Mouse (Mus musculus): Measurements from ENCODE around the gene Atrnl1. TPM values are rescaled to one million over a fixed set of nuclear protein-coding genes. Genes with fewer than 3 reads are reported as not detected.

Atrnl1 gene
- polyA plus RNA-seq, 1 experiment from 2014 or later = 4.5 TPM

- Histone ChIP-seq H3K27ac (ENCODE audit: low read length) (no peak overlapping the region), H3K9me3 (ENCODE audit: low read length) (no peaks in the 10 kb centered on the region), H3K36me3 (ENCODE audit: insufficient read depth, low read length) (no peaks in the 10 kb centered on the region), H3K4me1 (ENCODE audit: insufficient read depth, low read depth, low read length) (no peaks in the 10 kb centered on the region), H3K9ac (replicated peaks; ENCODE audit: low read depth) (no peak overlapping the region), H3K4me2 (replicated peaks; ENCODE audit: low read depth, low read length) (no peak overlapping the region), H3K27me3 (replicated peaks; ENCODE audit: insufficient read depth, low read length) (no peaks in the 10 kb centered on the region), H3K4me3 (ENCODE audit: low read depth, low read length) (no peak overlapping the region)
- TF ChIP-seq EP300 (IDR thresholded peaks at IDR 0.05) (no peak), CTCF (IDR thresholded peaks at IDR 0.05) (no peak)
- WGBS = 32% methylated on average over 13 of the region's 13 CpGs
- ATAC-seq (peak; percentile 21), DNase-seq (ENCODE audit: low spot score) (no peak)
Measured at GRCm38 (mm10) chr19:58119681-58120173, 508.9 kb downstream of the Atrnl1 start.

DNA sequence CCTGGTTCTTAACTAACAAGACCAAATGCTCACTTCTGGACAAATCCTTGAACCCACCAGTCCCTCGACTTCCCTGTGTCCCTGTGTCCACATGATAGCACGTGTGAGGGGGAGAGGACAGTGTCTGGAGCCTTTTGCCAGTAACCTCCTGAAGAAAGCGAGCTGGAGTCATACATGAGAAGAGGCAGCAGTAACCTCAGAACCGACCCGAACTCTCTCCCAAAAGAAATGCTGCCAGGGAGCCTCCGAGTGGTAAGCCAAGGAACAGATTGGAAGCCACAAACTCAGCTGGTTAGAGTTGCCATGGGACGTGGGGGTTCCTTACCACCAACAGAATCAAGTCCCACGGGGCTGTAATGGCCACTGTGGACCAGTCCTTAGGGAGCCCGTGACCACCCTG, 509.8 kb downstream of the Atrnl1 start:
- Histone ChIP-seq H3K9me3 (ENCODE audit: low read length) (no peaks in the 10 kb centered on the region), H3K9ac (replicated peaks; ENCODE audit: low read depth) (no peak overlapping the region), H3K4me2 (replicated peaks; ENCODE audit: low read depth, low read length) (no peak overlapping the region), H3K36me3 (ENCODE audit: insufficient read depth, low read length) (no peaks in the 10 kb centered on the region), H3K4me3 (ENCODE audit: low read depth, low read length) (no peak overlapping the region), H3K27me3 (replicated peaks; ENCODE audit: insufficient read depth, low read length) (no peaks in the 10 kb centered on the region), H3K27ac (ENCODE audit: low read length) (no peak overlapping the region), H3K4me1 (ENCODE audit: insufficient read depth, low read depth, low read length) (no peaks in the 10 kb centered on the region)
- no peak for TF ChIP-seq CTCF (IDR thresholded peaks at IDR 0.05)
- 86% methylated on average over 9 of the region's 9 CpGs for WGBS
- no peak for DNase-seq (ENCODE audit: low spot score)
- no peak for ATAC-seq

DNA sequence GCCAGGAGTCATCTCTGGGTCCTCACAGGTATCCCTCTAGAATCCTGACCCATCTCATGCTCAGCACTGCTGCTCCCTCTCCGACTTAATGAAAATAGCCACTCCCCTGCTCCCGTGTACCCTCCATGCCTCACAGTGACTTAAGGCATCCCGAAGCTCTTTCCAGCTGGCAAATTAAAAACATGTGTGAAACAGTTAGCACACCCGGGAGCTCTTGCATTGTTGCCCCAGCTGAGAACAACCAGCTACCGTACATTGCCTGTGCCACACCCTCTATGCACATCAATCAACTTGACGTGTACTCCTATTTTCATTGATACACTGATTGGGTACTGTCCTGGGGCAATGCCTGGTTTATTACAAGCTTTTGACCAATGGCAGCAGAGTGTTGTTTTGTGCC, 510.8 kb downstream of the Atrnl1 start:
- Histone ChIP-seq H3K27me3 (replicated peaks; ENCODE audit: insufficient read depth, low read length) (no peaks in the 10 kb centered on the region), H3K27ac (ENCODE audit: low read length) (no peak overlapping the region), H3K4me3 (ENCODE audit: low read depth, low read length) (no peak overlapping the region), H3K9ac (replicated peaks; ENCODE audit: low read depth) (no peak overlapping the region), H3K4me1 (ENCODE audit: insufficient read depth, low read depth, low read length) (no peaks in the 10 kb centered on the region), H3K36me3 (ENCODE audit: insufficient read depth, low read length) (no peaks in the 10 kb centered on the region), H3K9me3 (ENCODE audit: low read length) (no peaks in the 10 kb centered on the region), H3K4me2 (replicated peaks; ENCODE audit: low read depth, low read length) (no peak overlapping the region)
- ATAC-seq (peak; percentile 25; the same call in 1 of the 2 replicates), DNase-seq (ENCODE audit: low spot score) (no peak)
- TF ChIP-seq CTCF (IDR thresholded peaks at IDR 0.05) (no peak), EP300 (IDR thresholded peaks at IDR 0.05) (no peak)
- 67% methylated on average over 6 of the region's 6 CpGs for WGBS

DNA sequence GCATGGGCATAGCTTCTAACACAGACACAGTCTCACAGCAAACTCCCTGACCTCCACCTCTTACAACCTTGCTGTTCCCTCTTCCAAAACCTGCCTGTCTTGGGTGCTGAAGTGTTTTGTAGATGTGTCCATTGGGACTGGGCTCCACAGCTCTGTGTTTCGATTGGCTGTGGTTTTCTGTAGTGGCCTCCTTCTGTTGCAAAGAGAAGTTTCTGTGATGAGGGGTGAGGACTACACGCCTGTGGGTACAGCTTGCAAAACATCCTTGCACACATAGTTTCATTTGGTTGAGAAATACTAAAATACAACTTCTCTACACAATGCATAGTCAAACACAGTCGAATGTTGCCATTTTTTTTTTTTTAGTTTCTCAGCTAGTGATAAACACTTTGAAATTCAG, 512.8 kb downstream of the Atrnl1 start:
- peak; percentile 21 for DNase-seq (ENCODE audit: low spot score)
- no peaks in the 10 kb centered on the region for H3K27me3 ChIP-seq (replicated peaks; ENCODE audit: insufficient read depth, low read length)
- H3K4me2 ChIP-seq (replicated peaks; ENCODE audit: low read depth, low read length) = no peak overlapping the region
- WGBS = 79% methylated on average over 3 of the region's 3 CpGs
- H3K9ac ChIP-seq (replicated peaks; ENCODE audit: low read depth) = no peak overlapping the region
- no peak overlapping the region for H3K4me3 ChIP-seq (ENCODE audit: low read depth, low read length)
- no peaks in the 10 kb centered on the region for H3K9me3 ChIP-seq (ENCODE audit: low read length)
- H3K4me1 ChIP-seq (ENCODE audit: insufficient read depth, low read depth, low read length) = no peaks in the 10 kb centered on the region
- H3K36me3 ChIP-seq (ENCODE audit: insufficient read depth, low read length) = no peaks in the 10 kb centered on the region
- no peak overlapping the region for H3K27ac ChIP-seq (ENCODE audit: low read length)
- 0 out of 2 replicates have a peak, but pooled peaks have one; percentile 6 for ATAC-seq
- TF ChIP-seq CTCF (IDR thresholded peaks at IDR 0.05) (no peak), EP300 (IDR thresholded peaks at IDR 0.05) (no peak)

DNA sequence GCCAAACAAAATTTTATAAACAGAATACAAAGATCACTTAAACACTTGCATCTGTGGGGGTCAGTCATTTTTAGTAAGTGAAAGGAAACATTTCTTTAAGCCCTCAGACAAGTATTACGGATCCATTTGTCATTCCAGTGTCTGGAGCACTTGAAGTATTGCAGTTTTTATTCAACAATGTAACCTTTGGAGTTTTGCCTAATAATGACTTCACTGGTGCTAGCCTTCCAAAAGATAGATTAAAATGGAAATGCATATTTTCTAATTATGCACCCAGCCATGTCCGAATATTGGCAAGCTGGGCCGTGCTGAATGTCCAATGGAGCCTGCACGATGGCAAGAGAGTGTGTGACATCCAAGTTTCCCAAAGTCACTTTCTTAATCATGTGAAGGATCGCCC, 513.7 kb downstream of the Atrnl1 start:
- H3K4me3 ChIP-seq (ENCODE audit: low read depth, low read length) = no peak overlapping the region
- ATAC-seq (no peak), DNase-seq (ENCODE audit: low spot score) (no peak)
- no peaks in the 10 kb centered on the region for H3K9me3 ChIP-seq (ENCODE audit: low read length)
- no peaks in the 10 kb centered on the region for H3K4me1 ChIP-seq (ENCODE audit: insufficient read depth, low read depth, low read length)
- H3K36me3 ChIP-seq (ENCODE audit: insufficient read depth, low read length) = no peaks in the 10 kb centered on the region
- 58% methylated on average over 5 of the region's 5 CpGs for WGBS
- H3K27ac ChIP-seq (ENCODE audit: low read length) = no peak overlapping the region
- H3K9ac ChIP-seq (replicated peaks; ENCODE audit: low read depth) = no peak overlapping the region
- no peaks in the 10 kb centered on the region for H3K27me3 ChIP-seq (replicated peaks; ENCODE audit: insufficient read depth, low read length)
- no peak overlapping the region for H3K4me2 ChIP-seq (replicated peaks; ENCODE audit: low read depth, low read length)
- TF ChIP-seq EP300 (IDR thresholded peaks at IDR 0.05) = no peak
- no peak for TF ChIP-seq CTCF (IDR thresholded peaks at IDR 0.05)

GRCm38 (mm10) chr19:58125010-58125409, 514.2 kb downstream of the Atrnl1 start:
- no peaks in the 10 kb centered on the region for H3K9me3 ChIP-seq (ENCODE audit: low read length)
- H3K4me2 ChIP-seq (replicated peaks; ENCODE audit: low read depth, low read length) = no peak overlapping the region
- TF ChIP-seq EP300 (IDR thresholded peaks at IDR 0.05) = no peak
- TF ChIP-seq CTCF (IDR thresholded peaks at IDR 0.05) = no peak
- WGBS = 80% methylated on average over 14 of the region's 14 CpGs
- no peak for ATAC-seq
- H3K27ac ChIP-seq (ENCODE audit: low read length) = no peak overlapping the region
- no peak for DNase-seq (ENCODE audit: low spot score)
- H3K9ac ChIP-seq (replicated peaks; ENCODE audit: low read depth) = no peak overlapping the region
- no peaks in the 10 kb centered on the region for H3K4me1 ChIP-seq (ENCODE audit: insufficient read depth, low read depth, low read length)
- H3K36me3 ChIP-seq (ENCODE audit: insufficient read depth, low read length) = no peaks in the 10 kb centered on the region
- H3K4me3 ChIP-seq (ENCODE audit: low read depth, low read length) = no peak overlapping the region
- H3K27me3 ChIP-seq (replicated peaks; ENCODE audit: insufficient read depth, low read length) = no peaks in the 10 kb centered on the region

DNA sequence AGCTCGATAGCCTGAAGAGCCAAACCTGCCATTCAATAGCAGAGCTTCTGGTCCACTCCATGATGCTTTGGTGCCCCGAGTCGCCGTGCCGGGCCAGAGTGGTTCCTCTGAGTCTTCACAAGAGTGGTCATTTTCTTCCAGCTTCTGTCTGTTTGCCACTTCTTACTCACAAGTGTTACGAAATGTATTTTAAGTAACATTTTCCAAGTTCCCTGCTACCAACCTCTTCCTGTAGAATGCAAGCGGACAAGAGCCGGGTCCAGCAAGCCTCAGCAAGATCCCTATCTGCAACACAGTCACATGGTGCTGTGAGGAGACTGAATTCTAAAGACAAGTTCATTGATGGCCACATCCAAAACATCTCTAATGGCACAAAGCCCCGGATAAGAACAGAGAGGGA, 521.1 kb downstream of the Atrnl1 start:
- no peak for ATAC-seq
- Histone ChIP-seq H3K36me3 (ENCODE audit: insufficient read depth, low read length) (no peaks in the 10 kb centered on the region; the same call in 1 of the 2 replicates), H3K4me2 (replicated peaks; ENCODE audit: low read depth, low read length) (no peak overlapping the region), H3K4me3 (ENCODE audit: low read depth, low read length) (no peak overlapping the region), H3K27me3 (replicated peaks; ENCODE audit: insufficient read depth, low read length) (no peaks in the 10 kb centered on the region), H3K9me3 (ENCODE audit: low read length) (no peaks in the 10 kb centered on the region), H3K27ac (ENCODE audit: low read length) (no peak overlapping the region), H3K4me1 (ENCODE audit: insufficient read depth, low read depth, low read length) (no peaks in the 10 kb centered on the region), H3K9ac (replicated peaks; ENCODE audit: low read depth) (no peak overlapping the region)
- 70% methylated on average over 9 of the region's 9 CpGs for WGBS
- no peak for TF ChIP-seq EP300 (IDR thresholded peaks at IDR 0.05)
- no peak for TF ChIP-seq CTCF (IDR thresholded peaks at IDR 0.05)
- peak; percentile 19 for DNase-seq (ENCODE audit: low spot score)
